Mouse (Mus musculus) liver, postnatal 0 days (tissue): ENCODE results near the gene Pigo. TPM values are rescaled to one million over a fixed set of nuclear protein-coding genes. Genes with fewer than 3 reads are reported as not detected.
A peak's percentile ranks its signal among the peaks of the same experiment; 100 is the strongest.

Experiments
- ATAC-seq: fragments of 200-750 bp; cut with Nextera tagmentation; 2 replicates; pipeline ENCODE4 v1.8.0; 2017; ENCODE audit warnings: mild to moderate bottlenecking, moderate library complexity
- DNase-seq: peaks from one replicate; pipeline ENCODE4 v3.0.0-alpha.2; 2016
- H3K27ac ChIP-seq: fragments of 300-500 bp; sonication (generic); 2 replicates; pipeline ENCODE4 v1.5.1; 2014; ENCODE audit warnings: antibody characterized with exemption, moderate library complexity, mild to moderate bottlenecking, low read depth
- H3K27me3 ChIP-seq: fragments of 300-500 bp; sonication (generic); 2 replicates; pipeline ENCODE4 v1.6.1; 2014; ENCODE audit warnings: low read length, control low read depth, mixed read lengths; ENCODE audit not compliant: insufficient read depth
- H3K36me3 ChIP-seq: fragments of 300-500 bp; sonication (generic); replicated peaks from 2 replicates; pipeline ENCODE4 v1.6.1; 2014; ENCODE audit warnings: mild to moderate bottlenecking, control low read depth, low read length, moderate library complexity, mixed read lengths; ENCODE audit not compliant: insufficient read depth
- H3K4me1 ChIP-seq: fragments of 300-500 bp; sonication (generic); 2 replicates; pipeline ENCODE4 v1.6.1; 2014; ENCODE audit warnings: antibody characterized with exemption, mild to moderate bottlenecking, control low read depth; ENCODE audit not compliant: insufficient read depth
- H3K4me2 ChIP-seq: fragments of 300-500 bp; sonication (generic); 2 replicates; pipeline ENCODE4 v1.6.1; 2014; ENCODE audit warnings: low read depth, mild to moderate bottlenecking, low read length, moderate library complexity, mixed read lengths
- H3K4me3 ChIP-seq: fragments of 300-500 bp; sonication (generic); 2 replicates; pipeline ENCODE4 v1.5.1; 2014; ENCODE audit warnings: low read depth, low read length
- H3K9ac ChIP-seq: fragments of 300-500 bp; sonication (generic); replicated peaks from 2 replicates; pipeline ENCODE4 v1.6.1; 2014; ENCODE audit warnings: mild to moderate bottlenecking, moderate library complexity
- H3K9me3 ChIP-seq: fragments of 300-500 bp; sonication (generic); 2 replicates; pipeline ENCODE4 v1.6.1; 2016; ENCODE audit warnings: mild to moderate bottlenecking, control low read depth, low read length, mixed read lengths
- CTCF ChIP-seq: sonication (generic); IDR thresholded peaks from 2 replicates; pipeline ENCODE4 v1.5.1; 2016; ENCODE audit warnings: antibody characterized with exemption, low read depth
- EP300 ChIP-seq: IDR thresholded peaks from 2 replicates; pipeline ENCODE4 v1.6.1; 2016; ENCODE audit warnings: antibody characterized with exemption, low read depth, mild to moderate bottlenecking
- WGBS: fragments of 180-500 bp; shearing (Covaris S2); extraction: QIAGEN DNeasy Blood & Tissue Kit; methylation state at CpG from one replicate; pipeline ENCODE4 v1.1.7; 2014; ENCODE audit not compliant: insufficient replicate concordance; 5-methylcytosine and 5-hydroxymethylcytosine counted together
- polyA plus RNA-seq: library from polyadenylated mRNA; unstranded; fragments of >200 nt; fragmentation: Nextera tagmentation; extraction: Ambion mirVana; gene quantifications from 2 replicates; pipeline ENCODE4 v1.2.1, GENCODE M21; 2015

Pigo gene
- polyA plus RNA-seq, 1 experiment from 2014 or later: 8.3 TPM

GRCm38 (mm10) chr4:43031237-43031995 lies 5.8 kb upstream of the Pigo start, which contains the start of gene Stoml2:
Gene Stoml2, minus strand, starts transcription at chr4:43031710.
- peak within 1 kb of the TSS; percentile 79 for H3K27ac ChIP-seq
- H3K4me2 ChIP-seq: peak within 1 kb of the TSS; percentile 82
- peak within 1 kb of the TSS; percentile 86 for H3K9ac ChIP-seq
- no peak; the same call in 1 of the 2 replicates for TF ChIP-seq EP300
- TF ChIP-seq CTCF: peak; percentile 72
- H3K27me3 ChIP-seq: no peaks in the 10 kb centered on the region
- DNase-seq (peak; percentile 93), ATAC-seq (peak; percentile 98)
- H3K4me3 ChIP-seq: peak within 1 kb of the TSS; percentile 79
- no peaks in the 10 kb centered on the region for H3K9me3 ChIP-seq
- H3K36me3 ChIP-seq: peaks cover 56% of the 10 kb centered on the region
- H3K4me1 ChIP-seq: peaks cover 13% of the 10 kb centered on the region; the same call in 1 of the 2 replicates
- 2% methylated on average over 38 of the region's 38 CpGs for WGBS

DNA sequence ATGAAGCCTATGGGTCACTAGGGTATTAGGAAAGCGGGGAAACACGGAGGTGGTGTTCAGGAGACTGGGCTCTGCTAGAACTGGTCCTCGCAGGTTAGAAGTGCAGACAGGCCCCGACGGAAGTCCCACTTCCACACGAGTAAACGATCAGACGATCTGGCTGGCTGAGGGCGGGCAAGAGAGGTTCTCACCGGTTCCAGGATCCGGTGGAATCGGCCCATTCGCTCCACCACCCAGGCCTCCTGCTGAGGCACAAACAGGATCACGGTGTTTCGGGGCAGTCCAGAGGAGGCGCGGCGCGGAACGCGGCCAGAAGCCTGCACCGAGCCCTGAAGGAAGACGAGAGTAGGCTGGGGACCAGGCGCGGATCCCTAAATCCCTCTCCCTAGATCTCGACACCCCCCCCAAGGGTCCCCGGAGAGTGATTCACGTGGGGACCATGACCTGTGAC lies 5.2 kb upstream of the Pigo start:
- TF ChIP-seq EP300: no peak
- no peak for TF ChIP-seq CTCF
- H3K27ac ChIP-seq: peak overlapping the region; percentile 79
- H3K9me3 ChIP-seq: no peaks in the 10 kb centered on the region
- H3K4me2 ChIP-seq: peak overlapping the region; percentile 82
- peak overlapping the region; percentile 86 for H3K9ac ChIP-seq
- peaks cover 10% of the 10 kb centered on the region; the same call in 1 of the 2 replicates for H3K4me1 ChIP-seq
- peak overlapping the region; percentile 79 for H3K4me3 ChIP-seq
- peak; percentile 66 for ATAC-seq
- under 1% methylated on average over 28 of the region's 28 CpGs for WGBS
- peaks cover 50% of the 10 kb centered on the region for H3K36me3 ChIP-seq
- DNase-seq: peak; percentile 64
- H3K27me3 ChIP-seq: no peaks in the 10 kb centered on the region

GRCm38 (mm10) chr4:43030352-43030751 lies 4.7 kb upstream of the Pigo start:
- no peak for ATAC-seq
- peak overlapping the region; percentile 82 for H3K4me2 ChIP-seq
- WGBS: 61% methylated on average over 9 of the region's 9 CpGs
- H3K9ac ChIP-seq: peak overlapping the region; percentile 86
- peak overlapping the region; percentile 79 for H3K27ac ChIP-seq
- TF ChIP-seq CTCF (no peak), EP300 (no peak)
- H3K27me3 ChIP-seq: no peaks in the 10 kb centered on the region
- no peak for DNase-seq
- peaks cover 46% of the 10 kb centered on the region for H3K36me3 ChIP-seq
- no peaks in the 10 kb centered on the region for H3K9me3 ChIP-seq
- peaks cover 9% of the 10 kb centered on the region; the same call in 1 of the 2 replicates for H3K4me1 ChIP-seq
- H3K4me3 ChIP-seq: peak overlapping the region; percentile 79

DNA sequence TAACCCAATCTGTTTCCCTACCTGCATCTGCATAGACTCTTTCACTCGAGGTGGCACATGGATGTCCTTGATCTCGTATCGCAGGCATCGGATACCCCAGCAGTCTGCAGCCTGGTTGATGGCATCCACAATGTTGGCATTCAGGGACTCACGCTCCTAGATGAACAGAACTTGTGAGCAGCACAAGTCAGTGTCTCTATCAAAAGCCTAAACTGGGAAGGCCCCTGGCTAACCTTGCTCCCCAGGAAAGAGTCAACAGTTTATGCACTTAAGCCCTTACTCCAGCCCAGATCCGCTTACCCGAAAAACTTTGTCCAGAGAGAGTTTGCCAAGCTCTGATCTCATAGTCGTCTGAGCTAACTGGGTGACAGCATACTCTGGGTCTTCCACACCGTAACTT lies 4.1 kb upstream of the Pigo start:
- Histone ChIP-seq H3K27ac (no peak overlapping the region), H3K4me3 (0 out of 2 replicates have a peak overlapping the region, but pooled peaks have one; percentile 79), H3K27me3 (no peaks in the 10 kb centered on the region), H3K9me3 (no peaks in the 10 kb centered on the region), H3K9ac (peak overlapping the region; percentile 86; the same call in 1 of the 2 replicates), H3K4me1 (peaks cover 13% of the 10 kb centered on the region), H3K36me3 (peaks cover 42% of the 10 kb centered on the region), H3K4me2 (peak overlapping the region; percentile 82)
- TF ChIP-seq EP300 (no peak), CTCF (no peak)
- DNase-seq: no peak
- no peak for ATAC-seq
- WGBS: 87% methylated on average over 9 of the region's 9 CpGs

DNA sequence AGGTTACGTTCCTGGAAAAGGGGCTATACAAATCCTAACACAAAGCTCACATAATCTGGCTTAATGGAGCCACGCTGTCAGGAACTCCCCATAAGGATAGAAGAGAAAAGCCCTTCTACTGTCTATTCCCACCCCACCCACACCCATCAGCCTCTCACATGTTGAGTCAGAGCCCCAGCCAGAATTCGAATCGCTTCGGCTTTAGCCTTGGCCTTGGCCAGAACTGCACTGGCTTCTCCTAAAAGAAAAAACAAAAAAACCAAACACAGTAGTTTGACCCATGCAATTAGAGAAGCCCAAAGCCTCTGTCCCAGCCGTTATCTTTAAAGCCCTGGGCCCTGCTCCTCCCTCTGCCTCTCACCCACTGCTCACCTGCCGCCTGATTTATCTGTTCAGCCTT lies 3.5 kb upstream of the Pigo start:
- H3K36me3 ChIP-seq: peaks cover 39% of the 10 kb centered on the region
- H3K9ac ChIP-seq: no peak overlapping the region
- DNase-seq: no peak

DNA sequence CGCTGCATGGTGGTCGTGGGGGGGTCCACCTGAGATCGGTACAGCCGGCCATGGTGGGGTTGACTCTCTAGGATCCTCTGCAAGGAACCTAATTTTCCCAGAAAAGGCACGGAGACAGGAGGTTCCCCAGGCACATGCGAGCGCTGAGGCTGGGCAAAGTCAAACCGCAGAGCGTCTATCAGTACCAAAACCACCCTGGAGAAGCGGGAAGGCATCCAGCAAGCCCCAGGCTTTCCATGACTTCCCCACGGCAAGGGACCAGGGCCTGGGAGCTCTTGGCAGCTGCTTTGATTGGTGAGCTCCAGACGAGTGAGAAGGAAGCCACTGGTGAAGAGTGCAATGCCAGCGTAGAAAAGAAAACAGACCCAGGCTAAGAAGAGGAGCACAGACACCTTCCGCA lies 946 bp downstream of the Pigo start:
- peak overlapping the region; percentile 83 for H3K4me2 ChIP-seq
- 76% methylated on average over 14 of the region's 14 CpGs for WGBS
- peak overlapping the region; percentile 69 for H3K4me3 ChIP-seq
- no peak for TF ChIP-seq CTCF
- TF ChIP-seq EP300: no peak
- peaks cover 7% of the 10 kb centered on the region for H3K4me1 ChIP-seq
- H3K9me3 ChIP-seq: no peaks in the 10 kb centered on the region
- peak overlapping the region; percentile 97; the same call in 1 of the 2 replicates for H3K27ac ChIP-seq
- H3K36me3 ChIP-seq: peaks cover 46% of the 10 kb centered on the region
- peak overlapping the region; percentile 76 for H3K9ac ChIP-seq
- ATAC-seq (no peak), DNase-seq (no peak)
- no peaks in the 10 kb centered on the region for H3K27me3 ChIP-seq

More for the DNA sequence above, 3.5 kb upstream of the Pigo start:
- Histone ChIP-seq H3K27ac (no peak overlapping the region), H3K4me3 (no peak overlapping the region), H3K4me2 (no peak overlapping the region), H3K9me3 (no peaks in the 10 kb centered on the region), H3K27me3 (no peaks in the 10 kb centered on the region), H3K4me1 (peaks cover 15% of the 10 kb centered on the region)
- no peak for ATAC-seq
- WGBS: 93% methylated on average over 7 of the region's 7 CpGs
- TF ChIP-seq EP300 (no peak), CTCF (no peak)
